Mouse (Mus musculus): ENCODE results near the gene Gm49325.

Gm49325 gene

GRCm38 (mm10) chr10:77627497-77627896 lies 21.5 kb downstream of the Gm49325 start:
- peak; percentile 74 for DNase-seq

GRCm38 (mm10) chr10:77629163-77629562 lies 23.2 kb downstream of the Gm49325 start:
- no peak for DNase-seq

- DNase-seq, result no peak
Measured at GRCm38 (mm10) chr10:77629970-77630369, 24.0 kb downstream of the Gm49325 start.

GRCm38 (mm10) chr10:77634016-77634415 lies 28.0 kb downstream of the Gm49325 start:
- DNase-seq, result no peak

- no peak for DNase-seq
Measured at GRCm38 (mm10) chr10:77634452-77635231, 28.6 kb downstream of the Gm49325 start.

GRCm38 (mm10) chr10:77636234-77636922 lies 30.4 kb downstream of the Gm49325 start:
- DNase-seq, result no peak

- DNase-seq, result no peak
Measured at GRCm38 (mm10) chr10:77638956-77639355, 33.0 kb downstream of the Gm49325 start.

GRCm38 (mm10) chr10:77643160-77643559 lies 37.2 kb downstream of the Gm49325 start:
- DNase-seq, result peak; percentile 41

GRCm38 (mm10) chr10:77645571-77645970 lies 39.6 kb downstream of the Gm49325 start:
- peak; percentile 37 for DNase-seq

GRCm38 (mm10) chr10:77647461-77647860 lies 41.5 kb downstream of the Gm49325 start:
- DNase-seq, result no peak

GRCm38 (mm10) chr10:77647901-77648300 lies 41.9 kb downstream of the Gm49325 start:
- no peak for DNase-seq

GRCm38 (mm10) chr10:77652046-77652445 lies 46.0 kb downstream of the Gm49325 start:
- no peak for DNase-seq

GRCm38 (mm10) chr10:77658286-77658994 lies 52.4 kb downstream of the Gm49325 start:
- DNase-seq, result no peak

GRCm38 (mm10) chr10:77663949-77664665 lies 58.1 kb downstream of the Gm49325 start:
- DNase-seq, result no peak

GRCm38 (mm10) chr10:77666342-77666741 lies 60.3 kb downstream of the Gm49325 start:
- no peak for DNase-seq

GRCm38 (mm10) chr10:77667402-77667801 lies 61.4 kb downstream of the Gm49325 start:
- peak; percentile 42 for DNase-seq

- DNase-seq, result no peak
Measured at GRCm38 (mm10) chr10:77670710-77671109, 64.7 kb downstream of the Gm49325 start.

GRCm38 (mm10) chr10:77671519-77671918 lies 65.5 kb downstream of the Gm49325 start:
- no peak for DNase-seq

GRCm38 (mm10) chr10:77673765-77674164 lies 67.8 kb downstream of the Gm49325 start:
- no peak for DNase-seq

GRCm38 (mm10) chr10:77677562-77677961 lies 71.6 kb downstream of the Gm49325 start:
- DNase-seq, result no peak

- no peak for DNase-seq
Measured at GRCm38 (mm10) chr10:77682994-77683393, 77.0 kb downstream of the Gm49325 start.

GRCm38 (mm10) chr10:77684181-77684580 lies 78.2 kb downstream of the Gm49325 start:
- no peak for DNase-seq

Data from layer of hippocampus, adult 9-11 months (tissue).